Mouse (Mus musculus) liver, embryonic 16.5 days (tissue): ENCODE measurements around the gene Hapln3. TPM values are rescaled to one million over a fixed set of nuclear protein-coding genes. Genes with fewer than 3 reads are reported as not detected.

Experiments used
- ATAC-seq: fragments of 200-750 bp; cut with Nextera tagmentation; 2 replicates; pipeline ENCODE4 v1.8.0; 2017; ENCODE audit warnings: low read depth, mild to moderate bottlenecking, moderate number of reproducible peaks, moderate library complexity
- H3K27ac ChIP-seq: fragments of 300-500 bp; sonication (generic); 2 replicates; pipeline ENCODE4 v1.5.1; 2014; ENCODE audit warnings: mild to moderate bottlenecking, low read length
- H3K27me3 ChIP-seq: fragments of 300-500 bp; sonication (generic); 2 replicates; pipeline ENCODE4 v1.6.1; 2014; ENCODE audit warnings: low read depth, low read length, mixed read lengths; ENCODE audit not compliant: control insufficient read depth, insufficient read depth
- H3K36me3 ChIP-seq: fragments of 300-500 bp; sonication (generic); 2 replicates; pipeline ENCODE4 v1.6.1; 2014; ENCODE audit warnings: mild to moderate bottlenecking; ENCODE audit not compliant: control insufficient read depth, insufficient read depth
- H3K4me1 ChIP-seq: fragments of 300-500 bp; sonication (generic); 2 replicates; pipeline ENCODE4 v1.6.1; 2014; ENCODE audit warnings: low read depth, low read length, mixed read lengths; ENCODE audit not compliant: control insufficient read depth
- H3K4me2 ChIP-seq: fragments of 300-500 bp; sonication (generic); 2 replicates; pipeline ENCODE4 v1.6.1; 2014; ENCODE audit warnings: low read depth, low read length, mixed read lengths
- H3K4me3 ChIP-seq: fragments of 300-500 bp; sonication (generic); 2 replicates; pipeline ENCODE4 v1.5.1; 2014; ENCODE audit warnings: low read depth, mild to moderate bottlenecking, low read length
- H3K9ac ChIP-seq: fragments of 300-500 bp; sonication (generic); 2 replicates; pipeline ENCODE4 v1.6.1; 2014; ENCODE audit warnings: low read depth, low read length
- H3K9me3 ChIP-seq: fragments of 300-500 bp; sonication (generic); replicated peaks from 2 replicates; pipeline ENCODE4 v1.6.1; 2016; ENCODE audit warnings: low read length; ENCODE audit not compliant: control insufficient read depth
- WGBS: fragments of 180-500 bp; shearing (Covaris S2); extraction: QIAGEN DNeasy Blood & Tissue Kit; methylation state at CpG from one replicate; pipeline ENCODE4 v1.1.7; 2014; ENCODE audit not compliant: insufficient replicate concordance; 5-methylcytosine and 5-hydroxymethylcytosine counted together
- polyA plus RNA-seq: library from polyadenylated mRNA; unstranded; fragments of >200 nt; fragmentation: Nextera tagmentation; extraction: Ambion mirVana; gene quantifications from 2 replicates; pipeline ENCODE4 v1.2.1, GENCODE M21; 2015

Gene Hapln3
- polyA plus RNA-seq, 1 experiment from 2014 or later = 0.12 TPM

GRCm38 (mm10) chr7:79147011-79147837 lies 16.4 kb upstream of the Hapln3 start:
- WGBS = 58% methylated on average over 12 of the region's 12 CpGs
- Histone ChIP-seq H3K27me3 (no peaks in the 10 kb centered on the region), H3K9ac (no peak overlapping the region; the same call in 1 of the 2 replicates), H3K4me3 (peak overlapping the region; percentile 66; the same call in 1 of the 2 replicates), H3K4me1 (peaks cover 4% of the 10 kb centered on the region), H3K4me2 (peak overlapping the region; percentile 74; the same call in 1 of the 2 replicates), H3K36me3 (no peaks in the 10 kb centered on the region), H3K27ac (no peak overlapping the region), H3K9me3 (no peaks in the 10 kb centered on the region)
- no peak for ATAC-seq

- Histone ChIP-seq H3K27me3 (no peaks in the 10 kb centered on the region), H3K4me2 (no peak overlapping the region), H3K4me3 (no peak overlapping the region), H3K36me3 (no peaks in the 10 kb centered on the region), H3K27ac (no peak overlapping the region), H3K4me1 (no peaks in the 10 kb centered on the region; the same call in 1 of the 2 replicates), H3K9me3 (no peaks in the 10 kb centered on the region), H3K9ac (no peak overlapping the region)
- WGBS = 39% methylated on average over 8 of the region's 8 CpGs
- no peak for ATAC-seq
These were observed 10.1 kb upstream of the Hapln3 start for GRCm38 (mm10) chr7:79140897-79141296.

GRCm38 (mm10) chr7:79139891-79140591 lies 9.2 kb upstream of the Hapln3 start:
- no peak overlapping the region for H3K4me3 ChIP-seq
- H3K9me3 ChIP-seq = no peaks in the 10 kb centered on the region
- H3K9ac ChIP-seq = no peak overlapping the region
- ATAC-seq = no peak
- no peaks in the 10 kb centered on the region; the same call in 1 of the 2 replicates for H3K4me1 ChIP-seq
- no peaks in the 10 kb centered on the region for H3K27me3 ChIP-seq
- no peaks in the 10 kb centered on the region for H3K36me3 ChIP-seq
- 30% methylated on average over 4 of the region's 4 CpGs for WGBS
- H3K4me2 ChIP-seq = no peak overlapping the region
- H3K27ac ChIP-seq = no peak overlapping the region

- Histone ChIP-seq H3K4me3 (no peak overlapping the region), H3K9me3 (no peaks in the 10 kb centered on the region), H3K9ac (no peak overlapping the region), H3K27ac (no peak overlapping the region), H3K36me3 (no peaks in the 10 kb centered on the region), H3K27me3 (no peaks in the 10 kb centered on the region), H3K4me1 (no peaks in the 10 kb centered on the region; the same call in 1 of the 2 replicates), H3K4me2 (no peak overlapping the region)
- ATAC-seq = no peak
- 45% methylated on average over 6 of the region's 6 CpGs for WGBS
These were observed 8.6 kb upstream of the Hapln3 start for GRCm38 (mm10) chr7:79139328-79139824.

- H3K9ac ChIP-seq = no peak overlapping the region
- H3K4me3 ChIP-seq = no peak overlapping the region
- no peaks in the 10 kb centered on the region for H3K4me1 ChIP-seq
- H3K36me3 ChIP-seq = no peaks in the 10 kb centered on the region
- peaks cover 6% of the 10 kb centered on the region for H3K27me3 ChIP-seq
- no peaks in the 10 kb centered on the region for H3K9me3 ChIP-seq
- H3K27ac ChIP-seq = no peak overlapping the region
- H3K4me2 ChIP-seq = no peak overlapping the region
- 49% methylated on average over 6 of the region's 6 CpGs for WGBS
- no peak for ATAC-seq
These were observed 2.6 kb upstream of the Hapln3 start for GRCm38 (mm10) chr7:79133391-79133790.

- 0 out of 2 replicates have a peak overlapping the region, but pooled peaks have one; percentile 38 for H3K4me2 ChIP-seq
- no peaks in the 10 kb centered on the region for H3K36me3 ChIP-seq
- H3K27me3 ChIP-seq = peaks cover 6% of the 10 kb centered on the region
- 18% methylated on average over 13 of the region's 13 CpGs for WGBS
- no peak overlapping the region for H3K4me3 ChIP-seq
- no peaks in the 10 kb centered on the region for H3K9me3 ChIP-seq
- H3K4me1 ChIP-seq = no peaks in the 10 kb centered on the region
- no peak for ATAC-seq
- no peak overlapping the region for H3K27ac ChIP-seq
- no peak overlapping the region for H3K9ac ChIP-seq
These were observed 433 bp downstream of the Hapln3 start for GRCm38 (mm10) chr7:79130385-79130784.

GRCm38 (mm10) chr7:79129883-79130282 lies 935 bp downstream of the Hapln3 start:
- WGBS = 20% methylated on average over 8 of the region's 8 CpGs
- H3K27ac ChIP-seq = no peak overlapping the region
- no peaks in the 10 kb centered on the region for H3K9me3 ChIP-seq
- no peak overlapping the region for H3K4me3 ChIP-seq
- H3K27me3 ChIP-seq = peaks cover 6% of the 10 kb centered on the region
- ATAC-seq = no peak
- H3K4me2 ChIP-seq = no peak overlapping the region
- H3K4me1 ChIP-seq = no peaks in the 10 kb centered on the region
- no peak overlapping the region for H3K9ac ChIP-seq
- H3K36me3 ChIP-seq = no peaks in the 10 kb centered on the region

- no peaks in the 10 kb centered on the region for H3K9me3 ChIP-seq
- WGBS = 53% methylated on average over 5 of the region's 5 CpGs
- no peaks in the 10 kb centered on the region for H3K36me3 ChIP-seq
- H3K4me3 ChIP-seq = no peak overlapping the region
- H3K4me1 ChIP-seq = no peaks in the 10 kb centered on the region
- no peak overlapping the region for H3K4me2 ChIP-seq
- ATAC-seq = no peak
- H3K27ac ChIP-seq = no peak overlapping the region
- no peak overlapping the region for H3K9ac ChIP-seq
- no peaks in the 10 kb centered on the region for H3K27me3 ChIP-seq
These were observed 7.4 kb downstream of the Hapln3 start for GRCm38 (mm10) chr7:79123465-79123864.

- Histone ChIP-seq H3K36me3 (no peaks in the 10 kb centered on the region), H3K27ac (no peak overlapping the region), H3K27me3 (no peaks in the 10 kb centered on the region), H3K4me3 (no peak overlapping the region), H3K4me1 (no peaks in the 10 kb centered on the region), H3K9ac (no peak overlapping the region), H3K4me2 (no peak overlapping the region), H3K9me3 (no peaks in the 10 kb centered on the region)
- 54% methylated on average over 4 of the region's 4 CpGs for WGBS
- no peak for ATAC-seq
These were observed 17.0 kb downstream of the Hapln3 start for GRCm38 (mm10) chr7:79113848-79114247.
